Mouse (Mus musculus) heart, adult 2 months (tissue): Measurements from ENCODE around the gene Amotl1.

ENCODE experiments used
- CTCF ChIP-seq: fragments of 200-600 bp; IDR thresholded peaks from 2 replicates; pipeline ENCODE4 v1.8.1; 2022; ENCODE audit warnings: antibody characterized with exemption, mild to moderate bottlenecking, moderate library complexity
- POLR2A ChIP-seq: fragments of 200-500 bp; IDR thresholded peaks from 2 replicates; pipeline ENCODE4 v1.6.1; 2011; ENCODE audit warnings: mild to moderate bottlenecking, low read depth, low read length, control low read depth; ENCODE audit not compliant: insufficient read depth

GRCm38 (mm10) chr9:14588690-14589089 lies 56.2 kb downstream of the Amotl1 start:
- TF ChIP-seq POLR2A (no peak), CTCF (no peak)
